Mouse (Mus musculus): ENCODE measurements around the gene Zdhhc5. TPM values are rescaled to one million over a fixed set of nuclear protein-coding genes. Genes with fewer than 3 reads are reported as not detected.
"Not testable (repeated sequence)": the region's sequence is repeated elsewhere in the genome, so short reads cannot be mapped to it uniquely, and the experiment has no call there.

The Zdhhc5 gene
- polyA plus RNA-seq, 1 experiment from 2014 or later = 13.4 TPM

DNA sequence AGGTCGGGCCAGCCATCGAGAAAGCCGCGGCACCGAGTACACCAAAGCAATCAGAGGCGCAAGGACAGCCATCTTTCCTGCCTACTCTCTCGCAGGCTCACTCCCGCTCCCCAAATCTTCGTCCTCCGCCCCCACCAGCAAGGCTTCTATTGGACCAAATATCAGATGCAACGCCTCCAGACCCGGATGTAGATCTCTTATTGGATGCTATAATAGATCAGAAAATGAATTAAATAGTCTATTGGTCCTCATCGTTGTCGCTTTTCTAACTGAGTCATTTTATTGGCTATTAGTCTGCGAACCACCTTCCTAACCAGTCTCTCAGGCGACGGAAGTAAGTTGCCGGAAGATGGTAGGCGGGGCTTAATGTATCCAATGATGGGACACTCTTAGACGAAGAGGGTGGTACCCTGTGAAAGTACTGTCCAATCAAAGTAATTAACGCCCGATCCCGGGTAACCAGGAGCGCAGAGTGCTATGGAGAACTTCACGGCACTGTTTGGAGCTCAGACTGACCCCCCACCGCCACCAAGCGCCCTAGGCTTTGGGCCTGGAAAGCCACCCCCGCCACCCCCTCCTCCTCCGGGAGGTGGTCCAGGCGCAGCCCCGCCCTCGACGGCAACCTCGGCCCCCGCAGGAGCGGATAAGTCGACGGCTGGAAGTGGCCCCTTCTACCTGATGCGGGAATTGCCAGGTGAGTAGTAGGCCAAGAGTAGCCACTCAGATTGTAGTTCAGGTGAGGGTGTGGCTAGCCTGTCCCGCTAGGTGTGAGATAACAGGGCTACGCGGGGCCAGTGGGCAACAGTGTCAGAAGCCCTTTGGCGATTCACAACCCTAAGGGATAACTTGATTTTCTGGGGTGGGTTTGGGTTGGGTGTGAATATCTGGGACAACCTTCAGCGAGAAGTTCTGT lies 36.8 kb downstream of the Zdhhc5 start, which contains the start of the genes Gm28635 and Med19:
Gene Gm28635, minus strand, starts transcription at position 74 of the 913 bp plus-strand sequence.
Gene Med19, plus strand, starts transcription at position 435 of the 913 bp plus-strand sequence.
- DNase-seq = peak; percentile 92
- WGBS (ENCODE audit: insufficient replicate concordance) = under 1% methylated on average over 42 of the region's 44 CpGs
- Histone ChIP-seq H3K4me1 (ENCODE audit: insufficient read depth) (peaks cover 19% of the 10 kb centered on the region), H3K27ac (ENCODE audit: low read depth) (peak within 1 kb of the TSS; percentile 83), H3K4me3 (ENCODE audit: low read depth, low read length) (peak within 1 kb of the TSS; percentile 88), H3K4me2 (ENCODE audit: low read depth, low read length) (peak within 1 kb of the TSS; percentile 75), H3K36me3 (replicated peaks; ENCODE audit: insufficient read depth, low read length) (peaks cover 25% of the 10 kb centered on the region), H3K27me3 (ENCODE audit: insufficient read depth, low read length) (no peaks in the 10 kb centered on the region), H3K9me3 (ENCODE audit: low read length) (no peaks in the 10 kb centered on the region), H3K9ac (replicated peaks) (peak within 1 kb of the TSS; percentile 87)
- peak; percentile 99 for ATAC-seq
- TF ChIP-seq CTCF (IDR thresholded peaks at IDR 0.05; ENCODE audit: low read depth) = no peak
- TF ChIP-seq EP300 (IDR thresholded peaks at IDR 0.05; ENCODE audit: low read depth) = peak; percentile 85

DNA sequence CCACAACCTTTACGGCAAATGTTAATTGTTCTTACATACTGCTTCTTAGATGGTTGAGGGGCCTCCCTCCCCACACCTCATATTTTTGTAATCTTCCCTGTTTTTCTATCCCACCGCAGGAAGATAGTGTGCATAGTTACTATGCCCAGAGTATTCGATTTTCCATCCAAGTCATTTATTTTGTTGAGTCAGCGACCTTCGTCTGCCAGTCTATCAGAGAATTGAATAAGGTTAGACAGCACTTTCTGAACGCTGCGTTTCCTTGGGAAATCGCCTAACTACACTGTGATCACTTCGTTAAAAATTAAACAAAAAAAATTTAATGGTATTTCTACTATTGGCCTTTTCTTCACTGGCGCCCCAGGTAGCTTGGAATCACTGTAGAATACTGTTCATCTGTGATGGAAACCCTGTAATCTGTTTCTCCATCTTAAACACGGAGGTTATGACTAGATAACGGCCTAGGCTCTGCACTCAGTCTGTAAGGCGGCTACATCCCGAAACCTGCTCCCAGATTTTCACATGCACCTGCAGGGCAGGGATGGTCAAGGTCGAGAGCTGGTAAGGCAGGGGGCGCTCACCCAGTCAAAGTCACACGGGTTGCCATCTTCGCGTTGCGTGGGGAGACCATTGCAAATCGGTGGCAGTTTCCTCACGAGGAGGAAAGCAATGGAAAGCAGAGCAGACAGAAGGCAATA lies 37.6 kb downstream of the Zdhhc5 start:
- DNase-seq (no peak), ATAC-seq (peak; percentile 13; the same call in 1 of the 2 replicates)
- Histone ChIP-seq H3K27ac (ENCODE audit: low read depth) (0 out of 2 replicates have a peak overlapping the region, but pooled peaks have one; percentile 7), H3K9me3 (ENCODE audit: low read length) (no peaks in the 10 kb centered on the region), H3K9ac (replicated peaks) (peak overlapping the region; percentile 41), H3K36me3 (replicated peaks; ENCODE audit: insufficient read depth, low read length) (peaks cover 33% of the 10 kb centered on the region), H3K4me3 (ENCODE audit: low read depth, low read length) (peak overlapping the region; percentile 63), H3K4me2 (ENCODE audit: low read depth, low read length) (peak overlapping the region; percentile 75), H3K27me3 (ENCODE audit: insufficient read depth, low read length) (no peaks in the 10 kb centered on the region), H3K4me1 (ENCODE audit: insufficient read depth) (peaks cover 19% of the 10 kb centered on the region)
- TF ChIP-seq EP300 (IDR thresholded peaks at IDR 0.05; ENCODE audit: low read depth) (no peak), CTCF (IDR thresholded peaks at IDR 0.05; ENCODE audit: low read depth) (peak; percentile 65)
- 7% methylated on average over 22 of the region's 22 CpGs for WGBS (ENCODE audit: insufficient replicate concordance)

DNA sequence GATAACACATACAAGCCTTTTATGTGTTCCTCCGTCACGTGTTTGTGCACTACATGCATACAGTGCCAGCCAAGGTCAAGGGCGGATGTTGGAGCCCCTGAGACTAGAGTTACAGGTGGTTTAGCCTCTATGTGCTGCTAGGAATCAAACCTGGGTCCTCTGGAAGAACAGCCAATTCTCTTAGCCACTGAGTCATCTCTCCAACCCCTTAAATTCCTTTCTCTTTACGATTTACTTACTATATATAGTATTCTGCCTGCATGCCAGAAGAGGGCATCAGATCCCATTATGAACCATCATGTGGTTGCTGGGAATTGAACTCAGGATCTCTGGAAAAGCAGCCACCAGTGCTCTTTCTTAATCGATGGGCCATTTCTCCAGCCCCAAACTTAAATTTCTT lies 43.4 kb downstream of the Zdhhc5 start:
- H3K27me3 ChIP-seq (ENCODE audit: insufficient read depth, low read length); H3K9me3 ChIP-seq (ENCODE audit: low read length); H3K9ac ChIP-seq (replicated peaks); H3K4me3 ChIP-seq (ENCODE audit: low read depth, low read length); H3K4me2 ChIP-seq (ENCODE audit: low read depth, low read length); DNase-seq; H3K27ac ChIP-seq (ENCODE audit: low read depth); ATAC-seq: not testable (repeated sequence)
- Histone ChIP-seq H3K4me1 (ENCODE audit: insufficient read depth) (peaks cover 16% of the 10 kb centered on the region), H3K36me3 (replicated peaks; ENCODE audit: insufficient read depth, low read length) (peaks cover 30% of the 10 kb centered on the region)
- TF ChIP-seq CTCF (IDR thresholded peaks at IDR 0.05; ENCODE audit: low read depth) = peak; percentile 15; the same call in 1 of the 2 replicates
- WGBS (ENCODE audit: insufficient replicate concordance) = 81% methylated on average over 4 of the region's 5 CpGs

DNA sequence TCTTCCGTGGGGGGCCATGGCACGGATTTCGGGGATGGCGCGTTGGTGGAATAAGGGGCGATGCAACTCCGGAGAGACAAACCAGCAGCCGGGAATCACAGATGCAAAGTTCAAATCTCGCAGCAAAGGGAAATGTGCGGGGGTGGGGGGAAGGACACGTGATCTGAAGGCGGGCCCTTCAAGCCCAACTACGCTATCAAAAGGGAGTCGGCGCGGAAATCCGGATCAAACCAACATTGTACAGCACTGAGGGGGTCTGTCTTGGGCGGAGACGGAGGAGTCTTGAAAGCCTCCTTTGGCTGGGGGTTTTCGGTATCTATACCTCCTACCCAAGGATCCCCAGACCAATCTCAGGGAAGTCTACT lies 44.4 kb downstream of the Zdhhc5 start, which contains the start of gene Selenoh:
Gene Selenoh, minus strand, starts transcription at position 202 of the 365 bp plus-strand sequence.
- TF ChIP-seq EP300 (IDR thresholded peaks at IDR 0.05; ENCODE audit: low read depth) (peak; percentile 60; the same call in 1 of the 2 replicates), CTCF (IDR thresholded peaks at IDR 0.05; ENCODE audit: low read depth) (no peak)
- peak within 1 kb of the TSS; percentile 77 for H3K4me3 ChIP-seq (ENCODE audit: low read depth, low read length)
- H3K4me2 ChIP-seq (ENCODE audit: low read depth, low read length) = peak within 1 kb of the TSS; percentile 88
- H3K36me3 ChIP-seq (replicated peaks; ENCODE audit: insufficient read depth, low read length) = peaks cover 24% of the 10 kb centered on the region
- H3K4me1 ChIP-seq (ENCODE audit: insufficient read depth) = peaks cover 12% of the 10 kb centered on the region
- no peaks in the 10 kb centered on the region for H3K27me3 ChIP-seq (ENCODE audit: insufficient read depth, low read length)
- H3K9ac ChIP-seq (replicated peaks) = peak within 1 kb of the TSS; percentile 76
- no peaks in the 10 kb centered on the region for H3K9me3 ChIP-seq (ENCODE audit: low read length)
- DNase-seq (peak; percentile 87), ATAC-seq (peak; percentile 94)
- peak within 1 kb of the TSS; percentile 74 for H3K27ac ChIP-seq (ENCODE audit: low read depth)
- WGBS (ENCODE audit: insufficient replicate concordance) = under 1% methylated on average over 20 of the region's 20 CpGs

DNA sequence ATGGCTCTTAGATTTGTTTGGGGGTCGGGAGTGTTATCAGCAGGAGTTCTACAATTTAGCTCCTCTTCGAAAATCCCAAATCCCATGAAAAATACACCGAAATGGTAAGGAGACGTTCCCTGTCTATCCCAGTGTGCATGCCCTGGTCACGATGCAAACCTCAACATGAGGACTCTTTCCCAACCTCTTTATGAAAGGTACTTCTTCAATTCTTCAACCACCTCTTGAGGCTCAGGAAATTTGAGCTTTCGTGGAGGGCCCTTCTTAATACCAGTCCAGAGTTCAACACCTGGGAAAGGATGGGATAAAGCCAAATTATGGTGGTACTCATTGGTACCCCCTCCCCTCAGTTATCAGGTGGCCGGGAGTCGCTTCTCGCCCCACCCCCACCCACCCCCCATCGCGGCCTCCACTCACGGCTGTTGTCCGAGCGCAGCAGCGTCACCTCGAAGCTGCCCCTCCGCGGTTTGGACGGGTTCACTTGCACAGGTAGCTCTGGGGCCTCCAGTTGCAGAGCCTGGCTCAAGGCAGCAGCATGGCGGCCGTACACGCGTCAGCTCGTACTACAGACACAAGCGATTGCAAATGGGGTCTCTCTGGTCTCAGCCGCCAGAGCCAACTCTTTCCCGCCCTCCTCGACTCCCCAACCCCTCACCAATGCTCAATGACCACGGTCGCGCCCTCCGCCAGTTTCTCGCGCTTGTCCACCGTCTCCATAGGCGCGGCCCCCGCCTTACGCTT lies 45.0 kb downstream of the Zdhhc5 start:
- H3K27me3 ChIP-seq (ENCODE audit: insufficient read depth, low read length) = no peaks in the 10 kb centered on the region

More for the DNA sequence above, 45.0 kb downstream of the Zdhhc5 start:
- 2% methylated on average over 39 of the region's 39 CpGs for WGBS (ENCODE audit: insufficient replicate concordance)
- no peak for TF ChIP-seq EP300 (IDR thresholded peaks at IDR 0.05; ENCODE audit: low read depth)
- TF ChIP-seq CTCF (IDR thresholded peaks at IDR 0.05; ENCODE audit: low read depth) = no peak
- peak overlapping the region; percentile 76 for H3K9ac ChIP-seq (replicated peaks)
- ATAC-seq (peak; percentile 75), DNase-seq (peak; percentile 56)
- H3K4me2 ChIP-seq (ENCODE audit: low read depth, low read length) = peak overlapping the region; percentile 88
- peak overlapping the region; percentile 74 for H3K27ac ChIP-seq (ENCODE audit: low read depth)
- H3K4me3 ChIP-seq (ENCODE audit: low read depth, low read length) = peak overlapping the region; percentile 77
- H3K36me3 ChIP-seq (replicated peaks; ENCODE audit: insufficient read depth, low read length) = peaks cover 19% of the 10 kb centered on the region
- peaks cover 12% of the 10 kb centered on the region for H3K4me1 ChIP-seq (ENCODE audit: insufficient read depth)
- no peaks in the 10 kb centered on the region for H3K9me3 ChIP-seq (ENCODE audit: low read length)

Data from liver, postnatal 0 days (tissue).